Mouse (Mus musculus) forebrain, embryonic 14.5 days (tissue): ENCODE results near the gene H2afy. TPM values are rescaled to one million over a fixed set of nuclear protein-coding genes. Genes with fewer than 3 reads are reported as not detected.

Source experiments
- ATAC-seq: fragments of 200-750 bp; cut with Nextera tagmentation; 2 replicates; pipeline ENCODE4 v1.8.0; 2017; ENCODE audit warnings: mild to moderate bottlenecking, moderate library complexity
- DNase-seq: peaks from one replicate; pipeline ENCODE4 v3.0.0-alpha.2; 2015; ENCODE audit warnings: low spot score
- H3K27ac ChIP-seq: fragments of 300-500 bp; sonication (generic); 2 replicates; pipeline ENCODE4 v1.5.1; 2014; ENCODE audit warnings: low read depth, mild to moderate bottlenecking, control low read depth, low read length, moderate library complexity
- H3K27me3 ChIP-seq: fragments of 300-500 bp; sonication (generic); replicated peaks from 2 replicates; pipeline ENCODE4 v1.6.1; 2014; ENCODE audit warnings: low read length, control low read depth, mixed read lengths; ENCODE audit not compliant: control insufficient read depth, insufficient read depth
- H3K36me3 ChIP-seq: fragments of 300-500 bp; sonication (generic); 2 replicates; pipeline ENCODE4 v1.6.1; 2014; ENCODE audit warnings: low read length, control low read depth; ENCODE audit not compliant: control insufficient read depth, insufficient read depth
- H3K4me1 ChIP-seq: fragments of 300-500 bp; sonication (generic); 2 replicates; pipeline ENCODE4 v1.6.1; 2014; ENCODE audit warnings: antibody characterized with exemption, low read length, control low read depth; ENCODE audit not compliant: control insufficient read depth, insufficient read depth
- H3K4me2 ChIP-seq: fragments of 300-500 bp; sonication (generic); 2 replicates; pipeline ENCODE4 v1.6.1; 2014; ENCODE audit warnings: mild to moderate bottlenecking, control low read depth, low read length
- H3K4me3 ChIP-seq: fragments of 300-500 bp; sonication (generic); 2 replicates; pipeline ENCODE4 v1.5.1; 2014; ENCODE audit warnings: low read depth, low read length, control low read depth
- H3K9ac ChIP-seq: fragments of 300-500 bp; sonication (generic); 2 replicates; pipeline ENCODE4 v1.6.1; 2014; ENCODE audit warnings: mild to moderate bottlenecking, low read length, control low read depth, moderate library complexity
- H3K9me3 ChIP-seq: fragments of 300-500 bp; sonication (generic); replicated peaks from 2 replicates; pipeline ENCODE4 v1.6.1; 2016; ENCODE audit warnings: low read length, control low read depth, mixed read lengths; ENCODE audit not compliant: control insufficient read depth
- WGBS: fragments of 180-500 bp; shearing (Covaris S2); extraction: QIAGEN DNeasy Blood & Tissue Kit; methylation state at CpG from one replicate; pipeline ENCODE4 v1.1.7; 2014; 5-methylcytosine and 5-hydroxymethylcytosine counted together
- polyA plus RNA-seq: library from polyadenylated mRNA; unstranded; fragments of >200 nt; fragmentation: Nextera tagmentation; extraction: Ambion mirVana; gene quantifications from 2 replicates; pipeline ENCODE4 v1.2.1, GENCODE M21; 2014

H2afy gene
- polyA plus RNA-seq, 1 experiment from 2014 or later = 438 TPM

- no peak overlapping the region for H3K9ac ChIP-seq
- DNase-seq = no peak
- no peaks in the 10 kb centered on the region for H3K4me1 ChIP-seq
- H3K9me3 ChIP-seq = no peaks in the 10 kb centered on the region
- H3K27me3 ChIP-seq = no peaks in the 10 kb centered on the region
- H3K4me2 ChIP-seq = no peak overlapping the region
- H3K36me3 ChIP-seq = no peaks in the 10 kb centered on the region
- H3K27ac ChIP-seq = no peak overlapping the region
- WGBS = 89% methylated on average over 5 of the region's 5 CpGs
- H3K4me3 ChIP-seq = no peak overlapping the region
- ATAC-seq = no peak
These were observed 109.5 kb downstream of the H2afy start for GRCm38 (mm10) chr13:56026623-56027022.

GRCm38 (mm10) chr13:56026026-56026425 lies 110.1 kb downstream of the H2afy start:
- Histone ChIP-seq H3K4me2 (no peak overlapping the region), H3K36me3 (no peaks in the 10 kb centered on the region), H3K4me1 (no peaks in the 10 kb centered on the region), H3K4me3 (no peak overlapping the region), H3K27ac (no peak overlapping the region), H3K9me3 (no peaks in the 10 kb centered on the region), H3K27me3 (no peaks in the 10 kb centered on the region), H3K9ac (no peak overlapping the region)
- DNase-seq = no peak
- ATAC-seq = no peak
- 90% methylated on average over 7 of the region's 7 CpGs for WGBS

- H3K9me3 ChIP-seq = no peaks in the 10 kb centered on the region
- H3K4me2 ChIP-seq = no peak overlapping the region
- DNase-seq (no peak), ATAC-seq (no peak)
- H3K4me3 ChIP-seq = no peak overlapping the region
- H3K27ac ChIP-seq = no peak overlapping the region
- 86% methylated on average over 14 of the region's 14 CpGs for WGBS
- H3K27me3 ChIP-seq = no peaks in the 10 kb centered on the region
- H3K9ac ChIP-seq = no peak overlapping the region
- H3K36me3 ChIP-seq = no peaks in the 10 kb centered on the region
- no peaks in the 10 kb centered on the region for H3K4me1 ChIP-seq
These were observed 111.1 kb downstream of the H2afy start for GRCm38 (mm10) chr13:56025027-56025410.

DNA sequence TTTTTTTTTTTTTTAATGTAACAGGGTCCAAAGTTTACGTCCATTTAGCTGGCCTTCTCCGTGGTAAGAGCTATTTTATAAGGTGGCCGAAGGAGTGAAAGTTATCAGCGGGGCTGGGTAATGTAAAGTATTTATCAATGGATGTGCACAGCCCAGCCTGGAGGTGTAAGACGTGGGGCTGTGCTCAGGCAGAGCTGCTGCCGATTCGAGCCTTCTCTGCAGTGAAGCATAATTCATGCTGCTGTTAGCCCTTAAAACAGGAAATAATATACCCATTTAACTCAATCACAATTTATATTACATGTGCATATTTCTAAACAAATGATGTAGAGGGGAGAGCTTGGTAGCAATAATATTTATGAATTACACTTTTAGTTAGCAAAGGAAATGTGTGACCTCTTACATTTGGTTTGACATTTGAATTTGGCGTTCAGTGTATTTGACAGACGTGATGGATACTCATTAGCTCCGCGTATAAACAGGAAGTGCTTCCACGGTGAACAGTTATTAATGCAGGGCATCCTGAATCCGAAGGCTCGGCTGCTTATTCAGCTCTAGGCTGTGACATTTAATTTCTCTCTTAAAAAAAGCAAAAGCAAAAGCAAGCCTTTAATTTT lies 111.6 kb downstream of the H2afy start:
- no peak overlapping the region for H3K9ac ChIP-seq
- DNase-seq (no peak), ATAC-seq (no peak)
- H3K9me3 ChIP-seq = no peaks in the 10 kb centered on the region
- WGBS = 78% methylated on average over 14 of the region's 14 CpGs
- no peak overlapping the region for H3K4me2 ChIP-seq
- no peak overlapping the region for H3K4me3 ChIP-seq
- no peak overlapping the region for H3K27ac ChIP-seq
- no peaks in the 10 kb centered on the region for H3K27me3 ChIP-seq
- H3K4me1 ChIP-seq = no peaks in the 10 kb centered on the region
- no peaks in the 10 kb centered on the region for H3K36me3 ChIP-seq

Other genes starting within 250 kb of the H2afy start
- 0.42 and 0.58 TPM in 2 replicates for gene Tifab, start 42.5 kb upstream of the H2afy start, polyA plus RNA-seq
- 3.4 and 4.3 TPM in 2 replicates for gene Neurog1, start 115.8 kb upstream of the H2afy start, polyA plus RNA-seq
- 8.1 and 10.8 TPM in 2 replicates for gene Cxcl14, start 160.2 kb upstream of the H2afy start, polyA plus RNA-seq